Mouse (Mus musculus) embryonic facial prominence, embryonic 12.5 days (tissue): ENCODE measurements around the gene Cdh12. TPM values are rescaled to one million over a fixed set of nuclear protein-coding genes. Genes with fewer than 3 reads are reported as not detected.
A peak's percentile ranks its signal among the peaks of the same experiment; 100 is the strongest.

Source experiments
- ATAC-seq: fragments of 200-750 bp; cut with Nextera tagmentation; 2 replicates; pipeline ENCODE4 v1.8.0; 2017; ENCODE audit not compliant: insufficient number of reproducible peaks, insufficient read depth, low FRiP score, low TSS enrichment
- H3K27ac ChIP-seq: fragments of 300-500 bp; sonication (generic); 2 replicates; pipeline ENCODE4 v1.5.1; 2016; ENCODE audit warnings: mild to moderate bottlenecking
- H3K27me3 ChIP-seq: fragments of 300-500 bp; sonication (generic); 2 replicates; pipeline ENCODE4 v1.6.1; 2016; ENCODE audit warnings: mild to moderate bottlenecking, moderate library complexity
- H3K36me3 ChIP-seq: fragments of 300-500 bp; sonication (generic); 2 replicates; pipeline ENCODE4 v1.6.1; 2016; ENCODE audit warnings: mild to moderate bottlenecking
- H3K4me1 ChIP-seq: fragments of 300-500 bp; sonication (generic); 2 replicates; pipeline ENCODE4 v1.6.1; 2016
- H3K4me2 ChIP-seq: fragments of 300-500 bp; sonication (generic); replicated peaks from 2 replicates; pipeline ENCODE4 v1.6.1; 2016; ENCODE audit warnings: mild to moderate bottlenecking, moderate library complexity
- H3K4me3 ChIP-seq: fragments of 300-500 bp; sonication (generic); 2 replicates; pipeline ENCODE4 v1.5.1; 2016; ENCODE audit warnings: mild to moderate bottlenecking
- H3K9ac ChIP-seq: fragments of 300-500 bp; sonication (generic); 2 replicates; pipeline ENCODE4 v1.6.1; 2016; ENCODE audit warnings: mild to moderate bottlenecking, moderate library complexity
- H3K9me3 ChIP-seq: fragments of 300-500 bp; sonication (generic); 2 replicates; pipeline ENCODE4 v1.6.1; 2016; ENCODE audit warnings: mild to moderate bottlenecking, moderate library complexity
- WGBS: fragments of 180-500 bp; shearing (Covaris S2); methylation state at CpG from one replicate; pipeline ENCODE4 v1.1.7; 2016; 5-methylcytosine and 5-hydroxymethylcytosine counted together
- polyA plus RNA-seq: library from polyadenylated mRNA; unstranded; fragments of >200 nt; fragmentation: Nextera tagmentation; extraction: Ambion mirVana; gene quantifications from 2 replicates; pipeline ENCODE4 v1.2.1, GENCODE M21; 2016

Cdh12 gene
- polyA plus RNA-seq, result 0.59 and 0.91 TPM in 2 replicates

DNA sequence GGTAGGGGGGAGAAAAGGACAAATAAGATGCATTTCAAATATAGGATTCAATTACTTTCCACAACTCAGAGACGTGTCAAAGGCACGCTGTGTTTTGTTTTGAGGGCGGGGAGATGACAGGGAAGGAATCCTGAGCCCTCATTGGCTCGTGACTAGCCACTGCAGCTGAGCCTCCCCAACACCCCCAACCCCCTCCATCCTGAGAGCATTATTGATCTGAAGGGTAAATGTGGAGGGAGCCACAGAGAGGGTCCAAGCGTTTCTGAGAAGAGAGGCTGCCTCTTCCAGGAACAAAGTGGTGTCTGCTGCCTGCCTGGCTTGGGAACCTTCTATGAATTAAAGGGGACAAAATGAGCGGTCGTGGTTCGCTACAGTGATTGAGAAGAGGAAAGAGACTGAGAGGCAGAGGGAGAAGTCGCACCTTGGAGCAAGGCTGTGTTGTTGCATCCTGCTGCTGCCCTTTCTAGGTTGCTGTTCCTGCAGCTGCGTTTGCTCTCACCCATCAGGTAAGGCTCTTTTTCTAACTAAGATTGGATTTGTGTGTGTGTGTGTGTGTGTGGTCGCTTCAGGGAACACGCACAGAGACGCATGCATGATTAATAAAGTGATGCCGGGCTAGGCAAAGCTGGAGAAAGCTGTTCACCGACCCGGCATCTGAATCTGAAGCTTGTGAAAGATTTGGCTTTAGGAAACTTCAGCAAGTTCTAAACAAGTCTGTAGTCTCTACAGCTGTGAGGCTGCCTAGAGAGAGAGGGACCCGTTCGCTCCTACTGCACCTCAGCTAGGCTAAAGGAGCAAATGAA, at the start of gene Cdh12:
Cdh12 (plus strand) TSS at position 405 of the 803 bp plus-strand sequence.
- Histone ChIP-seq H3K36me3 (no peaks in the 10 kb centered on the region), H3K4me2 (peak within 1 kb of the TSS; percentile 65), H3K4me3 (peak within 1 kb of the TSS; percentile 36), H3K27ac (no peak within 1 kb of the TSS), H3K4me1 (no peaks in the 10 kb centered on the region), H3K27me3 (no peaks in the 10 kb centered on the region), H3K9ac (no peak within 1 kb of the TSS), H3K9me3 (no peaks in the 10 kb centered on the region)
- WGBS, result 7% methylated on average over 18 of the region's 18 CpGs
- peak; percentile 80; the same call in 1 of the 2 replicates for ATAC-seq

DNA sequence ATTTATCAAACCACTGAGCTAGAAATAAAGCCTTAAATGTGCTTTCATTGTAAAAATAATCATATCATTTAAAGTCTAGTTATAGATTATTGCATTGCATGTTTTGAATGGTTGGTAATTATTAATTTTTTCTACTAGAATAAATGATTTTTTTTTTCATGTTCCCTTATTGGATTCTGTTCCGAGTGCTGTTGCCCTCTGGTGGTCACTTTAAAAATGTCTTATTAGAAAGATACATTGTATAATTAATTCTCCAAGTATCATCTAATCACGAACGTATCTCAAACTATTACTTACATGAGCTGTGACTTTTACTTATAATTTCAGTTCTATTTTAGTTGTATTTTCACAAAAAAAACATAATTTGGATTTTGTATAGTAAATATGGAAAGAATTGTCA, 45.5 kb upstream of the Cdh12 start:
- no peaks in the 10 kb centered on the region for H3K9me3 ChIP-seq
- no peak for ATAC-seq
- no peaks in the 10 kb centered on the region for H3K4me1 ChIP-seq
- 56% methylated on average over 3 of the region's 3 CpGs for WGBS
- H3K27ac ChIP-seq, result no peak overlapping the region
- no peaks in the 10 kb centered on the region for H3K36me3 ChIP-seq
- H3K27me3 ChIP-seq, result no peaks in the 10 kb centered on the region
- no peak overlapping the region for H3K9ac ChIP-seq
- H3K4me3 ChIP-seq, result no peak overlapping the region
- no peak overlapping the region for H3K4me2 ChIP-seq

DNA sequence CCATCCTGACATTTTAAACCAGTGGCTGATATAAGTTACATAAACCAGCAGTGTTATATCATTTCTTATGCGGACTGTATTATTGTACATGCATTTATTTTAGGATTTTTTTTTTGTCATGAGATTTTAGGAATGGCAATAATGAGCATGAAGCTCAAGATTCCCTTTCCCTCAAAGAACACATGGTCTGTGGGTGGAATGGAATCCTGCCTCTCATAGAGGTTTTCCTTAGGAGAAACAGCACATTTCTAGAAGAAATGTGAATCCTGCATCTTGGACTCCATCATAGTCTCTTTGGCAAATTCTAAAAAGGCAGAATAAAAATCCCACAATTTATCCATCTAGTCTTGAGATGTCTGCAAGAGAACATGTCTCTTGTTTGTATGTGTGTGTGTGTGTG, 35.7 kb upstream of the Cdh12 start:
- H3K27me3 ChIP-seq, result no peaks in the 10 kb centered on the region
- H3K4me2 ChIP-seq, result no peak overlapping the region
- no peaks in the 10 kb centered on the region for H3K9me3 ChIP-seq
- H3K9ac ChIP-seq, result no peak overlapping the region
- no peak overlapping the region for H3K27ac ChIP-seq
- 91% methylated on average over 1 of the region's 1 CpGs for WGBS
- no peak overlapping the region for H3K4me3 ChIP-seq
- no peak for ATAC-seq
- H3K36me3 ChIP-seq, result no peaks in the 10 kb centered on the region
- H3K4me1 ChIP-seq, result no peaks in the 10 kb centered on the region

DNA sequence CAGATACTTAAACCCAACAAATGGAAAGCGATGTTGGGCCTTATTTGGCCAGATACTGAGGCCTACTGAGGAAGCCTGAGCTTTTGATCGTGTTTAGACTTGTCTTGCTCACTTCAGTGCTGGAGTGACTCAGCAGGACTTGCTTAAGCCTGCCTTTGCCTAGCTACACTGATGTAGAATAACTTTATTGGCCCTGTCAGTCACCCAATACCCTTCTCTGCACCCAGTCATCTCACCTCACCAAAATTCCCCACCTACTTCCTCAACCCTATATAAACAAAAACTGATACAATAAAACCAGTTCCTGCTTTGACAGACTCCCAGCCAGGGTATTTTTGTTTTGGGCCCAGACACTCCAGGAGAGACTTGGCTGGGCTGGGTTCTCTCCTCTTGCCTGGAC, 12.7 kb upstream of the Cdh12 start:
- WGBS, result 50% methylated on average over 2 of the region's 2 CpGs
- Histone ChIP-seq H3K9ac (no peak overlapping the region), H3K4me2 (no peak overlapping the region), H3K27me3 (no peaks in the 10 kb centered on the region), H3K36me3 (no peaks in the 10 kb centered on the region), H3K4me1 (no peaks in the 10 kb centered on the region), H3K9me3 (no peaks in the 10 kb centered on the region), H3K27ac (no peak overlapping the region), H3K4me3 (no peak overlapping the region)
- no peak for ATAC-seq

DNA sequence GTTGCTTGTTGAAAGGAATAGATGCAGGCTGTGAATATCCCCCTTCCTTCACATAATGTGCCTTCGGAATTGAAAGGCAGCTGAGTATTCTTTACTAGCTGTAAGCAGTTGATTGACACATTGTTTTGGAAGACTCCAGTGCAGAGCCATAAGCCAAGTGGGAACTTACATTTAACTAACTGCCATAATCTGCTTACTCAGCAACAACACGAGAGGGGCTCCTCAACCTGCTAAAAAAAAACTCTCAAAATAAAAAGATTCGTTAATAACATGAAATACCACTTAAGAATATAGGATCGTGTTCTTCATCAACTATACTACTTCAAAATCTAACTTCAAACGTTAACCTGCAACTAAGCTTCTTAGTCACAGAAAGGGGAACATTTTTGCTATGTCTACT, 1.5 kb downstream of the Cdh12 start:
- no peaks in the 10 kb centered on the region for H3K27me3 ChIP-seq
- no peaks in the 10 kb centered on the region for H3K4me1 ChIP-seq
- no peak for ATAC-seq
- 62% methylated on average over 5 of the region's 5 CpGs for WGBS
- H3K9me3 ChIP-seq, result no peaks in the 10 kb centered on the region
- H3K4me2 ChIP-seq, result no peak overlapping the region
- no peak overlapping the region for H3K9ac ChIP-seq
- H3K4me3 ChIP-seq, result no peak overlapping the region
- H3K27ac ChIP-seq, result no peak overlapping the region
- H3K36me3 ChIP-seq, result no peaks in the 10 kb centered on the region

DNA sequence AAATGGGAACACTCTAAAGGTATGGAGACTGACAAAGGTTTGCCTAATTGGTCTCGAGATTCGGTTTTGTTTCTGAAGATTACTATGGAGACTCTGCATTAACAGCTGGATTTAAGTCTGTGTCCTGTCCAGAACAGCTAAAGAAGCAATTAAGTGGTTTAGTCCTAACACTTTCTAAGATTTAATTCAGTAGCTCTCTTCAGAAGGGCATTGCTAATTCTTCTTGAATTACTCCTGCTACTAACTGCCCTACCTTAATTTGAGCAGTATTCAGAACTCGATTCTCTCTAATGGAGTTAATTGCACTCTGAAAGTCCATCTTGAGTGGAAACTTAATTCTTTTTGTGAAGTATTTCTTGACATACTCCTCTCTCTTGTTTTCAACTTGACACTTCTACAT, 9.4 kb downstream of the Cdh12 start:
- H3K9me3 ChIP-seq, result no peaks in the 10 kb centered on the region
- H3K27me3 ChIP-seq, result no peaks in the 10 kb centered on the region
- no peak overlapping the region for H3K27ac ChIP-seq
- no peak overlapping the region for H3K4me3 ChIP-seq
- no peak for ATAC-seq
- H3K36me3 ChIP-seq, result no peaks in the 10 kb centered on the region
- no peaks in the 10 kb centered on the region for H3K4me1 ChIP-seq
- H3K4me2 ChIP-seq, result no peak overlapping the region
- H3K9ac ChIP-seq, result no peak overlapping the region
- WGBS, result 50% methylated on average over 3 of the region's 3 CpGs

DNA sequence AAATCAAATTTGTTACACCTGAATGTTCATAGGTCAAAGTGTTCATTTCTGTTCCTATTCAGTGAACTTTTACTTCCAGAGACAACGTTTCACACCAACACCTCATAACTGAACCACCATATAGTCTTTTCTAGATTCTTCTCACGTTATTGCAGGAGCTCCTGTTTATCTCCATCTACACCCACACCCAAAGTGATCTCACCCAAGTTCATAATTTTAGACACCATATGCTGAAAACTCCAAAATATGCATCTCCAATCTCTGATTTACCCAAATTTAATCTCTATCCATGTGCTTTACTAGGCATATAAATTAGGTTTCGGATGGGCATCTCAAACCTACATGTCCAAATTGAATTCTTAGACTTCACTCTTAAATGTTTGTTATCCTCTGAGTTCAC, 13.4 kb downstream of the Cdh12 start:
- Histone ChIP-seq H3K27me3 (no peaks in the 10 kb centered on the region), H3K4me1 (no peaks in the 10 kb centered on the region), H3K36me3 (no peaks in the 10 kb centered on the region), H3K27ac (no peak overlapping the region), H3K4me3 (no peak overlapping the region), H3K9ac (no peak overlapping the region), H3K9me3 (no peaks in the 10 kb centered on the region), H3K4me2 (no peak overlapping the region)
- no peak for ATAC-seq
- 78% methylated on average over 3 of the region's 3 CpGs for WGBS

DNA sequence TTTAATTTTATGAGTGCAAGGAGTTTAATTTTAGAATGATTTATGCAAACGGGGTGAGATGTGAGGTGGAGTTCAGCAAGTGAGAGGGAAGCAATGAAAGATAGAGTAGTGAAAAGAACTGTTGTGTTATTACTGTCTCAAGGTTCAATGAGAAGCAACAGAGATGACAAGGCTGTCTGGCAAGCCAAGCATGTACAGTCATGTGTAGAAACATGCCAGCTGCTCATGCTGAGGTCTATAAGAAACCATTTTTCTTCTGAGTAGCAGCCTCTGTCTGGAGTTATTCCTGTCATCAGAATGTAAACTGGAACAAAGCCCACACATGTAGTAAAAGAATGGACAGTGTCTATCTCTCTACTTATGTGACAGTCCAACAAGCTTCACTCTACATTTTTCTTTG, 14.5 kb downstream of the Cdh12 start:
- Histone ChIP-seq H3K36me3 (no peaks in the 10 kb centered on the region), H3K27me3 (no peaks in the 10 kb centered on the region), H3K9me3 (no peaks in the 10 kb centered on the region), H3K9ac (no peak overlapping the region), H3K4me2 (no peak overlapping the region), H3K4me1 (no peaks in the 10 kb centered on the region), H3K4me3 (no peak overlapping the region), H3K27ac (no peak overlapping the region)
- ATAC-seq, result no peak
- WGBS, result 77% methylated on average over 1 of the region's 1 CpGs

DNA sequence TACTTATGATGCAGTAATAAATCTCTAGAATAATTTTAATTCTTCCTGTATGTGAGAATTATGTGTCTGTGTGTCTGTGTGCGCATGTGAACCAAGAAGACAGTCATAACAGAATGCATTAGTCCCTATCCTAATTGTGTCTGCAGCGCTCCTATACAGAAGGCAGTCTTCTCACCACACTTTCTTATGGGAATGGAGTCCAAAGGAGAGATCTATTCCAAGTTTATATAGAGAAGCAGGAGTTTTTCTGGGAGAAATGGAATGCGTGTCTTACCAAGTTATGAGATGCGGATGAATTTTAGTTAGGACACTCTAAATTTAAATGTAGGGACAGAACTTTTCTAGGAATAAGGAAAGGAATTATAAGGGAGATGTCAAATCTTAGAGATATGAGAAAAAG, 101.9 kb downstream of the Cdh12 start:
- ATAC-seq, result no peak
- H3K36me3 ChIP-seq, result no peaks in the 10 kb centered on the region
- no peaks in the 10 kb centered on the region for H3K27me3 ChIP-seq
- no peak overlapping the region for H3K27ac ChIP-seq
- H3K9me3 ChIP-seq, result no peaks in the 10 kb centered on the region
- no peak overlapping the region for H3K9ac ChIP-seq
- H3K4me1 ChIP-seq, result no peaks in the 10 kb centered on the region
- H3K4me2 ChIP-seq, result no peak overlapping the region
- H3K4me3 ChIP-seq, result no peak overlapping the region
- 94% methylated on average over 4 of the region's 4 CpGs for WGBS

DNA sequence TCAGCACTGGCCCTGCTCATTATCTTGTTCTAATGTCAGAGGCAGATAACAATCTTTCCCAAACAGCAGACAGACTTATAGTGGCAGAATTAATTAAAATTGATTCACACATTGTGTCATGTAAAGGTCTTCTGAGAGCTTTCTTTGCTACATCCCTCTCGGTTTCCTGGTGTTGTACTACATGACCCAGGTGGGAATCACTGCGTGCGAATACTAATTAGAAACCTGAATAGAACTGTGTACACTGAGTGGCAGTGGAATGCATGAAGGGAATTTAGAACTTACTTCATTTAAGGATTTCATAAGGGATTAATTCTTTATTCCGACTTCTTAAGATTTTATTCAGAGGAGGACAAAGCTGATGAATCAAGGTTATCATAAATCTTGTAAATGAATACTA, 121.9 kb downstream of the Cdh12 start:
- whole genome bisulfite sequencing, result 81% methylated on average over 4 of the region's 4 CpGs
- Histone ChIP-seq H3K4me2 (no peak overlapping the region), H3K9me3 (no peaks in the 10 kb centered on the region), H3K9ac (no peak overlapping the region), H3K4me1 (no peaks in the 10 kb centered on the region), H3K27me3 (no peaks in the 10 kb centered on the region), H3K36me3 (no peaks in the 10 kb centered on the region), H3K4me3 (no peak overlapping the region), H3K27ac (no peak overlapping the region)
- ATAC-seq, result no peak

DNA sequence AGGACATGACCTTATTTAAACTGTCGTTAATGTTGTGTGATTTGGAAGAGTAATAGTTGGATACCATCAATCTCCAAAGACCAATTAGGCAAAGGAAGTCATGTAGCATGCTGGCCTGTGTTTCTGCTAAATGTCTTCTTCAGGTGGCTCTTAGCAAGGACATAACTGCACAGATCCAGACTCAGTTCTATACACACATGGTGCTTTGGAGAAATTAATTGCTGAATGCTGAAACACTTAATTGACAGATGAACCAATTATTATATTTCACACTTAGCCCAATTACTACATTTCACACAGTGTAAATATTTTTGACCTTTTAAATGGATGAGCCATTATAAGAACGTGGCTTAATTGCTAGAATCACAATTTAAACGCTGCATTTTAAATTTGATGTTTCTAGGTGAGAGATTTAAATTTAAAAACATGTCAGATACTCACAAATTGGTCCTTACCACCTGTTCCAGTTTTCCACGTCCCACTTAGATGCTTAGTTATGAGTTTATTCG, 133.6 kb downstream of the Cdh12 start:
- H3K27ac ChIP-seq, result no peak overlapping the region
- H3K9ac ChIP-seq, result no peak overlapping the region
- no peak overlapping the region for H3K4me3 ChIP-seq
- no peaks in the 10 kb centered on the region for H3K27me3 ChIP-seq
- H3K4me1 ChIP-seq, result no peaks in the 10 kb centered on the region
- H3K4me2 ChIP-seq, result no peak overlapping the region
- WGBS, result 65% methylated on average over 5 of the region's 5 CpGs
- no peaks in the 10 kb centered on the region for H3K9me3 ChIP-seq
- ATAC-seq, result no peak
- no peaks in the 10 kb centered on the region for H3K36me3 ChIP-seq

DNA sequence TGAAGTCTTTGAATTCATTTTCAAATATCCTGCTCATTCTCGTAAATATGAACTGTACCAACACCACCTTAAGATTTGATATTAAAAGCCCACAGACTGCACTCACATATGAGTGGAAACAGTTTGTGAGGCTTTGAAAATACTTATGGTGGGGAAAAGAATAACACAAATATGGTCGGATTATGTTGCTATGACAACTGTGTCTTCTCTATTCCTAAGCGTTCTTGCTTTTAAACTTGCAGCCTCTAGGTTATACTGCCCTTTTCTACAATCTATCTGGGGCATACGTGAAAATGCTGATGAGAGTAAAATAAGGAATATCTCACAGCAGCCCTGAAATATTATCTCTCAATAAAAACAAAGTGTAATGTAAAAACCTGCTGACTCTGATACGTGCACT, 142.5 kb downstream of the Cdh12 start:
- no peaks in the 10 kb centered on the region for H3K36me3 ChIP-seq
- H3K4me2 ChIP-seq, result no peak overlapping the region
- no peak for ATAC-seq
- H3K9ac ChIP-seq, result no peak overlapping the region
- 75% methylated on average over 5 of the region's 5 CpGs for WGBS
- no peaks in the 10 kb centered on the region for H3K27me3 ChIP-seq
- H3K4me3 ChIP-seq, result no peak overlapping the region
- no peak overlapping the region for H3K27ac ChIP-seq
- no peaks in the 10 kb centered on the region for H3K9me3 ChIP-seq
- H3K4me1 ChIP-seq, result no peaks in the 10 kb centered on the region
